Mouse (Mus musculus): ENCODE measurements around the gene Clic1. TPM values are rescaled to one million over a fixed set of nuclear protein-coding genes. Genes with fewer than 3 reads are reported as not detected.

The Clic1 gene
- polyA plus RNA-seq, 1 experiment from 2014 or later, result 141 TPM

- H3K27me3 ChIP-seq, result peaks cover 62% of the 10 kb centered on the region
- ATAC-seq (ENCODE audit: low read depth) (no peak), DNase-seq (no peak)
- 38% methylated on average over 6 of the region's 6 CpGs for WGBS (ENCODE audit: insufficient replicate concordance)
- no peak overlapping the region for H3K4me3 ChIP-seq (replicated peaks)
- no peak overlapping the region for H3K27ac ChIP-seq
- no peak overlapping the region for H3K9ac ChIP-seq
- H3K4me1 ChIP-seq (replicated peaks), result peaks cover 28% of the 10 kb centered on the region
- H3K4me2 ChIP-seq, result no peak overlapping the region
- no peaks in the 10 kb centered on the region for H3K9me3 ChIP-seq (replicated peaks)
- no peaks in the 10 kb centered on the region for H3K36me3 ChIP-seq
Observed at GRCm38 (mm10) chr17:35070556-35071229, 20.9 kb downstream of the Clic1 start.

- no peak for ATAC-seq (ENCODE audit: low read depth)
- peaks cover 54% of the 10 kb centered on the region for H3K27me3 ChIP-seq
- WGBS (ENCODE audit: insufficient replicate concordance), result 71% methylated on average over 9 of the region's 9 CpGs
Observed at GRCm38 (mm10) chr17:35071454-35071853, 21.7 kb downstream of the Clic1 start.

GRCm38 (mm10) chr17:35074097-35074496 lies 24.3 kb downstream of the Clic1 start:
- WGBS (ENCODE audit: insufficient replicate concordance), result 20% methylated on average over 17 of the region's 17 CpGs
- no peak; the same call in 1 of the 2 replicates for ATAC-seq (ENCODE audit: low read depth)
- H3K4me2 ChIP-seq, result no peak overlapping the region
- H3K27ac ChIP-seq, result no peak overlapping the region
- H3K4me1 ChIP-seq (replicated peaks), result peaks cover 41% of the 10 kb centered on the region
- H3K27me3 ChIP-seq, result peaks cover 45% of the 10 kb centered on the region
- DNase-seq, result no peak
- 0 out of 2 replicates have a peak overlapping the region, but pooled peaks have one; percentile 6 for H3K9ac ChIP-seq
- H3K9me3 ChIP-seq (replicated peaks), result no peaks in the 10 kb centered on the region
- H3K4me3 ChIP-seq (replicated peaks), result no peak overlapping the region
- no peaks in the 10 kb centered on the region for H3K36me3 ChIP-seq

More at GRCm38 (mm10) chr17:35071454-35071853, 21.7 kb downstream of the Clic1 start:
- Histone ChIP-seq H3K9me3 (replicated peaks) (no peaks in the 10 kb centered on the region), H3K36me3 (no peaks in the 10 kb centered on the region), H3K9ac (no peak overlapping the region), H3K27ac (no peak overlapping the region), H3K4me2 (no peak overlapping the region), H3K4me1 (replicated peaks) (peaks cover 23% of the 10 kb centered on the region), H3K4me3 (replicated peaks) (no peak overlapping the region)
- DNase-seq, result no peak

- no peak for ATAC-seq (ENCODE audit: low read depth)
- H3K27ac ChIP-seq, result no peak within 1 kb of the TSS
Observed at GRCm38 (mm10) chr17:35076507-35077176, 26.9 kb downstream of the Clic1 start, which contains the start of gene Ly6g6e. Ly6g6e (plus strand) TSS chr17:35076902.

GRCm38 (mm10) chr17:35077285-35077684 lies 27.5 kb downstream of the Clic1 start:
- peaks cover 31% of the 10 kb centered on the region for H3K27me3 ChIP-seq
- H3K4me2 ChIP-seq, result peak overlapping the region; percentile 32; the same call in 1 of the 2 replicates
- H3K4me1 ChIP-seq (replicated peaks), result peaks cover 56% of the 10 kb centered on the region
- H3K27ac ChIP-seq, result no peak overlapping the region
- no peak overlapping the region for H3K4me3 ChIP-seq (replicated peaks)
- no peaks in the 10 kb centered on the region for H3K9me3 ChIP-seq (replicated peaks)
- DNase-seq, result no peak
- no peak for ATAC-seq (ENCODE audit: low read depth)
- H3K9ac ChIP-seq, result no peak overlapping the region
- no peaks in the 10 kb centered on the region for H3K36me3 ChIP-seq
- 27% methylated on average over 2 of the region's 2 CpGs for WGBS (ENCODE audit: insufficient replicate concordance)

More at GRCm38 (mm10) chr17:35076507-35077176, 26.9 kb downstream of the Clic1 start, which contains the start of gene Ly6g6e:
- 0 out of 2 replicates have a peak within 1 kb of the TSS, but pooled peaks have one; percentile 28 for H3K9ac ChIP-seq
- no peak for DNase-seq
- no peak within 1 kb of the TSS; the same call in 1 of the 2 replicates for H3K4me3 ChIP-seq (replicated peaks)
- H3K4me2 ChIP-seq, result peak within 1 kb of the TSS; percentile 32
- WGBS (ENCODE audit: insufficient replicate concordance), result 41% methylated on average over 10 of the region's 10 CpGs
- no peaks in the 10 kb centered on the region for H3K36me3 ChIP-seq
- H3K27me3 ChIP-seq, result peaks cover 35% of the 10 kb centered on the region
- H3K9me3 ChIP-seq (replicated peaks), result no peaks in the 10 kb centered on the region
- H3K4me1 ChIP-seq (replicated peaks), result peaks cover 56% of the 10 kb centered on the region

- H3K9ac ChIP-seq, result 0 out of 2 replicates have a peak within 1 kb of the TSS, but pooled peaks have one; percentile 28
- peaks cover 56% of the 10 kb centered on the region for H3K4me1 ChIP-seq (replicated peaks)
- H3K27ac ChIP-seq, result no peak within 1 kb of the TSS
- 13% methylated on average over 14 of the region's 14 CpGs for WGBS (ENCODE audit: insufficient replicate concordance)
- ATAC-seq (ENCODE audit: low read depth) (no peak), DNase-seq (no peak)
- no peaks in the 10 kb centered on the region for H3K9me3 ChIP-seq (replicated peaks)
- no peaks in the 10 kb centered on the region for H3K36me3 ChIP-seq
- peak within 1 kb of the TSS; percentile 32 for H3K4me2 ChIP-seq
- peaks cover 29% of the 10 kb centered on the region for H3K27me3 ChIP-seq
- H3K4me3 ChIP-seq (replicated peaks), result no peak within 1 kb of the TSS; the same call in 1 of the 2 replicates
Observed at GRCm38 (mm10) chr17:35077786-35078233, 28.0 kb downstream of the Clic1 start, which contains the start of gene Ly6g6d. Ly6g6d (minus strand) TSS chr17:35078065.

GRCm38 (mm10) chr17:35079778-35080177 lies 30.0 kb downstream of the Clic1 start:
- H3K4me1 ChIP-seq (replicated peaks), result peaks cover 53% of the 10 kb centered on the region
- peak overlapping the region; percentile 37 for H3K4me3 ChIP-seq (replicated peaks)
- 10% methylated on average over 9 of the region's 9 CpGs for WGBS (ENCODE audit: insufficient replicate concordance)

GRCm38 (mm10) chr17:35080248-35080647 lies 30.5 kb downstream of the Clic1 start:
- peaks cover 57% of the 10 kb centered on the region for H3K4me1 ChIP-seq (replicated peaks)
- peak overlapping the region; percentile 64 for H3K9ac ChIP-seq
- no peaks in the 10 kb centered on the region for H3K9me3 ChIP-seq (replicated peaks)
- peak overlapping the region; percentile 88 for H3K27ac ChIP-seq
- peak; percentile 22 for DNase-seq
- ATAC-seq (ENCODE audit: low read depth), result peak; percentile 63
- H3K27me3 ChIP-seq, result peaks cover 17% of the 10 kb centered on the region; the same call in 1 of the 2 replicates
- H3K36me3 ChIP-seq, result no peaks in the 10 kb centered on the region
- H3K4me3 ChIP-seq (replicated peaks), result peak overlapping the region; percentile 37
- peak overlapping the region; percentile 73 for H3K4me2 ChIP-seq
- WGBS (ENCODE audit: insufficient replicate concordance), result 21% methylated on average over 6 of the region's 6 CpGs

More at GRCm38 (mm10) chr17:35079778-35080177, 30.0 kb downstream of the Clic1 start:
- H3K27ac ChIP-seq, result peak overlapping the region; percentile 88
- peak overlapping the region; percentile 73 for H3K4me2 ChIP-seq
- DNase-seq (peak; percentile 77), ATAC-seq (ENCODE audit: low read depth) (peak; percentile 98)
- peaks cover 17% of the 10 kb centered on the region; the same call in 1 of the 2 replicates for H3K27me3 ChIP-seq
- no peaks in the 10 kb centered on the region for H3K9me3 ChIP-seq (replicated peaks)
- no peaks in the 10 kb centered on the region for H3K36me3 ChIP-seq
- H3K9ac ChIP-seq, result peak overlapping the region; percentile 64

- H3K9ac ChIP-seq, result peak overlapping the region; percentile 64
- peak overlapping the region; percentile 73 for H3K4me2 ChIP-seq
- H3K27ac ChIP-seq, result peak overlapping the region; percentile 88
- 81% methylated on average over 4 of the region's 4 CpGs for WGBS (ENCODE audit: insufficient replicate concordance)
- H3K9me3 ChIP-seq (replicated peaks), result no peaks in the 10 kb centered on the region
- ATAC-seq (ENCODE audit: low read depth), result no peak
- no peak for DNase-seq
- peaks cover 17% of the 10 kb centered on the region; the same call in 1 of the 2 replicates for H3K27me3 ChIP-seq
- H3K36me3 ChIP-seq, result no peaks in the 10 kb centered on the region
- peaks cover 62% of the 10 kb centered on the region for H3K4me1 ChIP-seq (replicated peaks)
- H3K4me3 ChIP-seq (replicated peaks), result no peak overlapping the region
Observed at GRCm38 (mm10) chr17:35080710-35081109, 30.9 kb downstream of the Clic1 start.

- Histone ChIP-seq H3K4me1 (replicated peaks) (peaks cover 46% of the 10 kb centered on the region), H3K27ac (0 out of 2 replicates have a peak overlapping the region, but pooled peaks have one; percentile 7), H3K9ac (no peak overlapping the region), H3K27me3 (peaks cover 8% of the 10 kb centered on the region; the same call in 1 of the 2 replicates), H3K36me3 (no peaks in the 10 kb centered on the region), H3K9me3 (replicated peaks) (no peaks in the 10 kb centered on the region), H3K4me2 (no peak overlapping the region), H3K4me3 (replicated peaks) (no peak overlapping the region)
- DNase-seq (no peak), ATAC-seq (ENCODE audit: low read depth) (no peak)
- whole genome bisulfite sequencing (ENCODE audit: insufficient replicate concordance), result 83% methylated on average over 16 of the region's 16 CpGs
Observed at GRCm38 (mm10) chr17:35082841-35083576, 33.2 kb downstream of the Clic1 start.
